Mouse (Mus musculus): ENCODE data around the gene Sppl3.

The Sppl3 gene

DNA sequence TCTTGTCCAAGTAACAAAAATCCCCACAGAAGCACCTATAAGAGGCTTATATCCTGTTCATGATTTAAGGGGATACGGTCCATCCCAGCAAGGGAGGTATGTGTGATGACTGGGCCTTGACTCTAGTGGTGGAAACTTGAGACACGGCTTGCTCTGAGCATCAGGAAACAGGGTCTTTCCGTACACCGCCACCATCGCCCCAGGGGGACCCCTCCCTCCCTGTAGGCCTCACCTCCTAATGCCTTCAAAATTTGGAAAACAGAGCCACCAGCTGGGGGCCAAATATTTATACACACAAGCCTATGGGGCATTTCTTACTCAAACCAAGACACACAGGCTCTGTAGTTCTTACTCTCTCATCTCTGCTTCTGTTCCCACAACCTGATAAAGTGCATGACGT is 80.8 kb downstream of the Sppl3 start:
- in situ Hi-C loops (cut with MboI; ENCODE audit: low pct_unique_long_range_greater_than_20kb in 1 of 2, low sequenced_read_pairs in 2 of 2, unreplicated experiment in 1 of 2): no loop called here

DNA sequence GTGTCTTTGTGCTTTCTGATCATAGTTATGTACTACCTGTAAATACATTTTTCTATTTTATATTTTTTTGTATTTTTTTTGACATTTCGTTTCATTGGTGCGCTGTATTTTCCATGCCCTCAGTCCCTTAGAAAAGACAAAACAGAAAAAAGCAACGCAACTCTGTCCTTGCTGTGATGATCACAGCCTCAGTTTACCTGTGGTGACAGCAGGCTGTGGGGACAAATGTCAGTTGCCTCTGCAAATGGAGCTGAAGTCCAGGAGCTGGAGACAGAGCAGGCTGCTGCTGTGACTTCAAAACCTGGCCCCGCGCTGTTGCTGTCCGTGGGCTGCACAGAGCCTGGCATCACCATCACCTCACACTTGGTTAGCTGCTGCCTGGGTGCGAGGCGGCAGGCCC is 87.3 kb downstream of the Sppl3 start, which contains the start of gene Gm10401:
Gene Gm10401 (minus strand): TSS at position 101 of the 400 bp plus-strand sequence.
- in situ Hi-C loops (cut with MboI; ENCODE audit: low pct_unique_long_range_greater_than_20kb in 1 of 2, low sequenced_read_pairs in 2 of 2, unreplicated experiment in 1 of 2): no loop called here

DNA sequence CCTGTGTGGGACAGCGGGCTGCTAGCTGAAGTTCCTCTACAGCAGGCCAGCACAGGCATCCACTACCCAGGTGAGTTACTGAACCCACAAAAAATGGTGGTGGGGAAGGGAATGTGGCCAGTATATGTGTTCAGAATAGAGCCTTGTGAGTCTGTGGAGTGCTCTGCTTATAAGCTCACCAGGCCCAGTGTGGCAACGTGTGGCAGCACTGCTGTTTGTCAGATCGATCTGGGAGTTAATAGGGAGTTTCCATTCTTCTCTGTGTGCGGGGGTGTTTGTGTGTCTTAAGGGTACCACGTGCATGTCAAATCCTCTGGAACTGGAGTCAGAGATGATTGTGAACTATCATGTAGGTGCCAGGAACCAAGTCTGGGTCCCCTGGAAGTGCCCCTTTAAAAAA is 88.6 kb downstream of the Sppl3 start:
- in situ Hi-C loops (cut with MboI; ENCODE audit: low pct_unique_long_range_greater_than_20kb in 1 of 2, low sequenced_read_pairs in 2 of 2, unreplicated experiment in 1 of 2): no loop called here

DNA sequence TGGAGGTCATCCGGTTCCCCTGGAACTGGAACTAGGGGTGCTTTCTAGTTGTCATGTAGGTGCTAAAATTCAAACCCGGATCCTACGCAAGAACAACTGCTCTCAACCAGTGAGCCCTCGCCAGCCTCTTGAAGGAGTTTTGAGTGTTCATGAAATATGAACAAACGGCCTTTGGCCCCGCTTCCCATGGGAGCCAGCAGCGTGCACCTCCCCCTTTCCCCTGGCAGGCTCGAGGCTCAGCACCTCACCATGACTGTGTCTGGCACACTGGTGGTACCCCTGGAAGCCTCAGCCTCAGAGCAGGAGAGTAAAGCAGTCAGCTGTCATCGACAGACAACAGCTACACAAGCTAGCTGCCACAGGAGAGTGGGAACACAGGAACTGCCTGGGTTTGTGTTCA is 89.1 kb downstream of the Sppl3 start:
- in situ Hi-C loops (cut with MboI; ENCODE audit: low pct_unique_long_range_greater_than_20kb in 1 of 2, low sequenced_read_pairs in 2 of 2, unreplicated experiment in 1 of 2): loop anchor here in 1 of 2 experiments (5.0 kb wide), 1 partner anchor 123 kb away; no protein-coding TSS in a partner anchor

DNA sequence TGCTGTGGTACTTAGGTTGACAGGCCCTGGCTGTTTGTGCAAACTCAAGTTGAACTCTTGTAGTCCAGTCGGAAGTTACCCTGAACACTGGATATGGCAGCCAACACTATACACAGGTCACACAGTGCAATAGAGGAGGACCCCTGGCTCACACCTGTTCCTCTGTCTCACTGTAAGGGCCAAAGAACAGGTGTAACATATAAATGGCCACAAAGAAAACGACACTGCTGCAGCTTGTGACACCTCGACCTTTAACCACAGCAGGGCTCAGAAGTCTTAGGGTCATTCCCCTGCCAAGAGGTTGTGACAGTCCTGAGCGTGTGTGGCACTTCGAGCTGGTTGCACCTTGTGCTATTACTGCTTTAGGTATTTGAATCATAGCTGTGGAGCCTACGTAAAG is 89.5 kb downstream of the Sppl3 start:
- in situ Hi-C loops (cut with MboI; ENCODE audit: low pct_unique_long_range_greater_than_20kb in 1 of 2, low sequenced_read_pairs in 2 of 2, unreplicated experiment in 1 of 2): loop anchor here in 1 of 2 experiments (5.0 kb wide), 1 partner anchor 123 kb away; no protein-coding TSS in a partner anchor

DNA sequence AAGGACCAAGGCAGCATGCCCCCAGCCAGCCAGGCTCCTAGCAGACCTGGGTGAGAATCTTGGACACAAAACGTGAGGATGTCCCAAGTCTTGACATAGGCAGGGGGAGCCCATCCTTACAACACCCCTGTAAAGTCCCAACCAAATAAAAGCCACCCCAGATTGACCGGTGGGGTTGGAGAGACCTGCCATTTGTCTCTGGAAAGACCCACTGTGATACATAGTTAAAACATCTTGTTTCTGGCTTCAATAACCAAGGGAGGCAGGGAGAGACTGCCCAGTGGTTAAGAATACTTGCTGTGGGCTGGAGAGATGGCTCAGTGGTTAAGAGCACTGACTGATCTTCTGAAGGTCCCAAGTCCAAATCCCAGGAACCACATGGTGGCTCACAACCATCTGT is 91.3 kb downstream of the Sppl3 start:
- in situ Hi-C loops (cut with MboI; ENCODE audit: low pct_unique_long_range_greater_than_20kb in 1 of 2, low sequenced_read_pairs in 2 of 2, unreplicated experiment in 1 of 2): loop anchor here in 1 of 2 experiments (5.0 kb wide), 1 partner anchor 125 kb away; no protein-coding TSS in a partner anchor

DNA sequence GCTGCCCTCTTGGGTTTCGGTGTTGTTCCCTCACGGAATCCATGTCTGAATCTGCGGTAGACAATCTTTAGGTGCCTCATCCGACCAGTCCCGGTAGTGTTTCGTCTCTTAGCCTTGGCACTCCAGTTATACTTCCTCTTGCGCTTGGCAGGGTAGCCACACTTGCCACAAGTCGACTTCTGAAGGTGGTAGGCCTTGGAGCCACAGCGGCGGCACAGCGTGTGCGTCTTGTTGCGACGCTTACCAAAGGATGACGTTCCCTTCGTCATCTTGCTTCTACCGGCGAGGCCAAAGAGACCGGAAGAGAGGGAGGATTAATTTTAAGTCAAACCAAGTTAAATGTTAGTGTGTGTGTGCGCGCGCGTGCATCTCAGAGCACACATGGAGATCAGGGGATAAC is 92.3 kb downstream of the Sppl3 start:
- in situ Hi-C loops (cut with MboI; ENCODE audit: low pct_unique_long_range_greater_than_20kb in 1 of 2, low sequenced_read_pairs in 2 of 2, unreplicated experiment in 1 of 2): loop anchor here in 1 of 2 experiments (5.0 kb wide), 1 partner anchor 126 kb away; no protein-coding TSS in a partner anchor

DNA sequence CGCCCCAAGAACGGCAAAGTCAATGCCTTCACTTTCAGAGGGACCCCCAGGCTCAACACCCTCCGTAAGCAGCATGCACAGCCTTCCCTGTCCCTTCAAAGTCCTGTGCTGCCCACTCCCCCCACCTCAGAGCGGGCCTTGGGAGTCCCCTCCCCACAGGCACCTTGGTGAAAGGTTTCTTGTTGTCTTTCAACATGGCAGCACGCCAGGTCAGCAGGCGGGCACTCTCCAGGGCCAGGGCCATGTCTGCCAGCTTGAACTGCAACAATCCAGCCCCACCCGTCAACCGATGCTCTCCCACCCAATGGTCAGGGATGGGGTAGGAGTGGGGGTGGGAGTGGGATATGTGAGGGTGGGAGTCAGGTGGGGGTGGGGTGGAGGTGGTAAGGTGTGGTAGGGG is 100.2 kb downstream of the Sppl3 start:
- in situ Hi-C loops (cut with MboI; ENCODE audit: low pct_unique_long_range_greater_than_20kb in 1 of 2, low sequenced_read_pairs in 2 of 2, unreplicated experiment in 1 of 2): no loop called here

DNA sequence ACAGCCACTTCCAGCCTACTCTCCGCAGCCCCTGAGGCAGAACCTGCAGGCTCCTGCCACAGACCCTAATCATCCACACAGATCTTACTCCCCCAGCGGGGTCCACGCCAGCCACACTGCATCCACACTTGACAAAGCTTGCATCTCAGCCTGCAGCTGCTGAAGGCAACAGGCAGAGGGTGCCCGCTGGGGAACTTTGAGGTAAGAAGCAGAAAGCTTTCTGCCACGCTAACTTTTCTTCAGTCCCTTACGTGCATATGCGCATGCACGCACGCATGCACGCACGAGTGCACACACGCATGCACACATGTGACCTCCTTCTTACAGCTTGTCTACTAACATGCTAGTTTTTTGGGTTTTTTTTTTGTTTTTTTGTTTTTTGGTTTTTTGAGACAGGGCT is 102.3 kb downstream of the Sppl3 start:
- in situ Hi-C loops (cut with MboI; ENCODE audit: low pct_unique_long_range_greater_than_20kb in 1 of 2, low sequenced_read_pairs in 2 of 2, unreplicated experiment in 1 of 2): no loop called here

DNA sequence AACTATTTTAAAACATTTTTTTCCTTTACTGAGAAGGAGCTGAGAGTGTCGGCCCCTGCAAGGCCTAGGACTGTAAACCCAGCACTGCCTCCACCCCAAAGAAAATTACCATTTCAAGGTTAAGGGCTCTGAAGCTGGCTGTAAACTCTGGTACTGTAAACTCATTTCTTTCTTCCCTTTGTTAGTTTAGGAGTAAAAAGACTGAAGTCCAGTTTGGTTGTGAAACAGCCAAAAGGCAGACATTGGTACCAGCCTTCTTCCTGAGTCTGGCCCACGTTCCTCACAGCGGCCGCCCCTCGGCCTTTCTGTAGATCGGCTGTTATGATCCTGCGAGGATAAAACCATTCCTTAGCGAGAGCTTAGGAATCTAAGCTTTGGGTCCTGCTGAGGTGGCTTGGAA is 103.6 kb downstream of the Sppl3 start:
- in situ Hi-C loops (cut with MboI; ENCODE audit: low pct_unique_long_range_greater_than_20kb in 1 of 2, low sequenced_read_pairs in 2 of 2, unreplicated experiment in 1 of 2): no loop called here

DNA sequence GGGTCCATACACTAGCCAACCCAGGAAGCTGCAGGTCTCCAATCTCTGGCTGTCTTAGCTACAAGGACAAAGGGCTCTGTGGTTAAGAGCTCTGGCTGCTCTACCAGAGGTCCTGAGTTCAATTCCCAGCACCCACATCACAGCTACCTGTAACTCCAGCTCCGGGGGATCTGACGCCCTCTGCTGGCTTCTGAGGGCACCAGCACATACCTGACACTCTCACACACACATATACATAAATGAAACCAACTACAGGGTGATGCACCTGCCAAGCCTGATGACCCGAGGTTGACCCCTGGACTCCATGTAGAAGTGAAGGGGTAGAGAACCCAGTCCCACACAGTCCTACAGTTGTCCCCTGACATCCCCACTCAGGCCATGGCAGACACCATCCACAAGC is 105.5 kb downstream of the Sppl3 start:
- in situ Hi-C loops (cut with MboI; ENCODE audit: low pct_unique_long_range_greater_than_20kb in 1 of 2, low sequenced_read_pairs in 2 of 2, unreplicated experiment in 1 of 2): loop anchor here in 1 of 2 experiments (5.0 kb wide), 1 partner anchor 111 kb away; no protein-coding TSS in a partner anchor

DNA sequence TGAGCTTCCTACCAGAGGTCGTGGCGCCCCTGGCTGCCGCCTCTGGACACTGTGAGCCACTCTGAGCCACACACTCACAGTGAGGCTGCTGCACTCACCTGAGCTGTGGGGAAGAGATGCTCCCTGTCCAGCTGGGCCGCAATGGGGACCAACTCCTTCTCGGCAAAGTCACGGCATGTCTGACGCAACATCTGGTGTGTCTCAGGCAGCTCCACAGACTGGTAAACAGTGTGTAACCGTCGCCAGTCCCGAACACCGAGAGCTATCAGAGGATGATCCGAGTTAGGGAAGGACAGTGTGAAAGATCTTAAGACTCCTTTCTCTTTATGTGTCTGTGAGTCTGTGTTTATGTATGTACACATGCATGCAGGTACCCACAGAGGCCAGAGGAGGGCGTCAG is 106.5 kb downstream of the Sppl3 start:
- in situ Hi-C loops (cut with MboI; ENCODE audit: low pct_unique_long_range_greater_than_20kb in 1 of 2, low sequenced_read_pairs in 2 of 2, unreplicated experiment in 1 of 2): loop anchor here in 1 of 2 experiments (5.0 kb wide), 1 partner anchor 110 kb away; no protein-coding TSS in a partner anchor

DNA sequence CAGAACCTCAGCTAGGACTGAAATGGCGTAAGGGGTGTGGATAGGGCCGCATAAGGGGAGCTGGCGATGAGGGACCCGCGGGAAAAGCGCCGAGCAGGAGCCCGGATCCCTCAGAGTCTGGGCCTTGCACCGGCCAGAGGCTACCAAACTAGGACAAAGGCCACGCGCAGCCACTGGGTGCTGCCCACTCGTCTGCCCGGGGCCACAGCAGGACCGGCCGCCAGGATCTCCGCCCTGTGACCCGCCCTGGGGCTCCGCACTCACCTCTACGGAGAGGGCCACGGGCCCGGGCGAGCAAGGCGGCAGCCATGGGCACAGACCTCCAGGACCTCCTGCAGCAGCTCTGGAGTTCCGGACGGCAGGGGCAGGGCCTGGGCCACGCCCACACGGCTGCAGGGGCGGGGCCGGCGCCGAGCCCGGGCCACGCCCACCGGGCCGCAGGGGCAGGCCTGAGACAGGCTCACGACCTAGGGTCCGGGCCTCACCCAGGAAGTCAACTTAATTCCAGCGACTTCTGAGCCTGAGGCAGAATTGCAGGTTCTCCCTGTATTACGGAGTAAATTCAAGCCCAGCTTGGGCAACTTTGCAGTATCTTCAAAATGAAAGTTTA is 108.1 kb downstream of the Sppl3 start, which contains the start of gene Acads:
Gene Acads (minus strand): TSS at position 386 of the 610 bp plus-strand sequence.
- in situ Hi-C loops (cut with MboI; ENCODE audit: low pct_unique_long_range_greater_than_20kb in 1 of 2, low sequenced_read_pairs in 2 of 2, unreplicated experiment in 1 of 2): loop anchor here in 1 of 2 experiments (5.0 kb wide), 1 partner anchor 108 kb away; no protein-coding TSS in a partner anchor

DNA sequence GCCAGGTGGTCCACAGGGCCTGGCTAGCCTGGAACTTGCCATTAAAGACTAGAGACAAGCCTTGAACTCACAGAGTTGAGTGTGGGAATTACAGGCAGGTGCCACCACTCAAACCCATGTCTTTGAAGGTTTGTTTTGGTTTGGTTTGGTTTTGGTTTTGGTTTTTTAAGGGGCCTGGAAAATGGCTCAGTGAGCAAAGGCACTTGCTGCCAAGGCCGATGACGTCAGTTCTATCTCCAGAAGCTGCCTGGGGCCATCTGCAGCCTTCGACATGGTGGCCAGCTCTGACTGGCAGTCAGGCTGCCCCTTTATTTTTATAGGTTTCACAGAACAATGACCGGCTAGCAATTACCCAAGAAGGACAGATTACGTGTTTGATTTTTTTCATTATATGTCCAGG is 110.0 kb downstream of the Sppl3 start:
- in situ Hi-C loops (cut with MboI; ENCODE audit: low pct_unique_long_range_greater_than_20kb in 1 of 2, low sequenced_read_pairs in 2 of 2, unreplicated experiment in 1 of 2): no loop called here

DNA sequence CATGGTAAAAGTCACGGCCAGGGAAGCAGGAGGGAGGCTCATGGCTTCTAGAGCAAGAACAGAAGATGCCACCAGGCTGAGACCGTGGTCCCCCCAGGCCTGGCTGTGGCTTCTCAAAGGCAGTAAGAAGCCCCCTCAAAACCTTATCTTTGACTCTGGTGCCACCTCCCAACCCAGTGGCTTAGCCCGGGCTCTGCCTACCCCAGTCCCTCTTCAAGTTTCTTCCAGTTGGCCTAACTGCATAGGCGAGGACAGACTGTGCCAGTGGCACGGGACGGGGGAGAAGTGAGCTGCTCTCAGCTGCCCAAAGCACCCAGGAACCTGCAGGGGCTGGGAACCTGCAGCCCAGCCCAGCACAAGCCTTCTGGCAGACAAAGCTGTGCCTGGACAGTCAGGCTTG is 113.8 kb downstream of the Sppl3 start:
- in situ Hi-C loops (cut with MboI; ENCODE audit: low pct_unique_long_range_greater_than_20kb in 1 of 2, low sequenced_read_pairs in 2 of 2, unreplicated experiment in 1 of 2): no loop called here

DNA sequence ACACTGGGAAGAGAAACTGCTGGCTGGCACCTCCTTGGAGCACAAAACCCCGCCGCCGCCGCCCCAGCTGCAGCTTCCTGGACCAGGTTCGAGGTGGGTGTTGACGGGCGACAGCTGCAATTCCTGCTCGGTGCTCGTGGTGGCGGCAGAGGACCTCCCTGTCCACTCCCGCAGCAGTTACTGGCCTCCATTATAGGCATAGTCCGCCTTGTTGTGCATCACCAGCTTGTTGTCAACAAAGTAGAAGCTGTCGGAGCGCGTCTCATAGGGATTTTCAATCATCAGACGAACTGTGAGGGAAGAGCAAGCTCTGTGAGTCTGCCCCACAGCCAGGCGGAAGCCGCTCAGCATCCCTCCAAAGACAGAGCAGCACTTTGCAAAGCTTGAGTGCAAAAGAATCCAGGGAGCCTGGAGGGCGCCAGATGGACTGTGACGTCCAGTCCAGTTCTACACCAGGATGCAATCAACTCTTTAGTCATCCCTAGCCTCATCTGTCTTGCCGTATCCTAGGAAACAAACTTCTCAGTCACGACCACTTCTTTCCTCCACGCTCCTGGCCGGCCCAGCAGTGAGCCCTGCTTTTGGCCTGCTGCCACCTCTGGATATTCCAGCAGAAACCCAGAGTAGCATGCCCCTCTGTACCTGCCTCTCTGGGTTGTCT is 114.4 kb downstream of the Sppl3 start:
- in situ Hi-C loops (cut with MboI; ENCODE audit: low pct_unique_long_range_greater_than_20kb in 1 of 2, low sequenced_read_pairs in 2 of 2, unreplicated experiment in 1 of 2): no loop called here

DNA sequence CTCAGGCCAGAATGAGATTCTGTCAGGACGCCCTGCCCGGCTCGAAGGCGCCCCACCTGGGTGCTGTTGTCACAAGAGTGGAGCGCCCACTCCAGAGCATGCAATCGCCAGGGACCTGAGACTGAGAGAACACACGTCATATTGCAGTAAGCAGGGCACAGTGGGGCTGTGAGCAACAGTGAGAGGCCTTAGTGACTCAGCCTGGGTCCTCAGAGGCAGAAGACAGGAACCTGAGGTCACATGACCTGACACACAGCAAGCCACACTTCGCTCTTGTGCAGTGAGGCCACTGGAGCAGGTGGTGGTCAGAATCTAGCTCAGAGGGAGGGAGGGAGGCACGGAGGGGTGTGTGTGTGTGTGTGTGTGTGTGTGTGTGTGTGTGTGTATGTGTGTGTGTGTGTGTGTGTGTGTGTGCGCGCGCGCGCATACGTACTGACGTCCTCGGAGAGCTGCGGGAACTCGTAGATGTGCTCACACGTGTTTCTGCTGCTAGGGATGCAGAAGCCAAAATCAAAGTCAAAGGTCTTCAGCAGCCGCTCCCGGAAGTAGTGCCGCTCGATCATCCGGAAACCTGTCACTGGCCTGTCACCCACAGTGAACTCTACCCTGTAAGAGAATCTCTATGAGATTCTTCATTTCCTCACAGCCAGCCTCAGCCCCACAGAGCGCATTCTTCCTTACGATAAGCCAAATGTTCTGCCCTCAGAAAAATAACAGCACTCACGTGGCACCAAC is 115.8 kb downstream of the Sppl3 start:
- in situ Hi-C loops (cut with MboI; ENCODE audit: low pct_unique_long_range_greater_than_20kb in 1 of 2, low sequenced_read_pairs in 2 of 2, unreplicated experiment in 1 of 2): no loop called here

DNA sequence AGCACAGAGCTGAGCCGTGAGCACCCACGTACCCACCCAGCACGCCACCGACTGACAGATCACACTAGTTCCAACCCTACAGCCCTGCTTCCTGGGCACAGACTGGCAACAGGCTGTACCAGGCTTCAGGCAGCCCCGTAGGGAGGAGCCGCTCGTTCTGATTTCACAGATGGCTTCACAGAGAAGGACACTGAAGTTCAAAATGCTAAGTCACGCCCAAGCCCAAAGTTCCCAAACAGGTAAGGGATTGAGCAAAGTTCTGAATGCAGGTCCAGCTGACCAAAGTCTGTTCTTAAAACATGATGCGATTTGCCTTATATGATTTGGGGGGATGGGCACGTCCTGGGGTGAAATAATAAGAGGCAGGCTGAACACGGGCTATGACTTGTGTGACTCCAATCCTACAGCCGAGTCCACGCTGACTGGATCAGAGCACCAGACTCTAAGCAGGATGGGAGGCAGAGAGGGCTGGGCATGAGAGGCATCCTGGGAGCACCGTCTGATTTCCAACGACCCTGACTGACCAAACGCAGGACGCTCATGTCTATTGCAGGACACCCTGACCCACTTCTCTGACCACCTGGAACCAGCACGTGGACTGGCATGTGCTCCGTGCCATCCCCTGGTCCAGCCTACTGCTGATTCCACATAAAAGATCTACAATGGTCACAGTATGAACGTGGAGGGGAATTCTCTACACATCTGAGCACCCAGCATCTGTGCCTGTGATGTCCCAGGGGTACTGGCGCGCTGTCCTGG is 116.7 kb downstream of the Sppl3 start:
- in situ Hi-C loops (cut with MboI; ENCODE audit: low pct_unique_long_range_greater_than_20kb in 1 of 2, low sequenced_read_pairs in 2 of 2, unreplicated experiment in 1 of 2): no loop called here
